Mouse (Mus musculus) liver, embryonic 14.5 days (tissue): Measurements from ENCODE around the gene Ankrd9. TPM values are rescaled to one million over a fixed set of nuclear protein-coding genes. Genes with fewer than 3 reads are reported as not detected.
A peak's percentile ranks its signal among the peaks of the same experiment; 100 is the strongest.

Experiments
- ATAC-seq: fragments of 200-750 bp; cut with Nextera tagmentation; 2 replicates; pipeline ENCODE4 v1.8.0; 2017; ENCODE audit warnings: moderate number of reproducible peaks, mild to moderate bottlenecking, moderate library complexity; ENCODE audit not compliant: insufficient read depth
- DNase-seq, 3 experiments: peaks; one replicate each; pipeline ENCODE4 v3.0.0-alpha.2; 2012 to 2013; ENCODE audit warnings: low read depth in 3 of 3, low spot score in 3 of 3
- H3K27ac ChIP-seq: fragments of 300-500 bp; sonication (generic); 2 replicates; pipeline ENCODE4 v1.5.1; 2014; ENCODE audit warnings: moderate library complexity, mild to moderate bottlenecking, control low read depth, inconsistent platforms
- H3K27me3 ChIP-seq: fragments of 300-500 bp; sonication (generic); 2 replicates; pipeline ENCODE4 v1.6.1; 2014; ENCODE audit warnings: mild to moderate bottlenecking, low read length, moderate library complexity; ENCODE audit not compliant: control insufficient read depth, insufficient read depth
- H3K36me3 ChIP-seq: fragments of 300-500 bp; sonication (generic); replicated peaks from 2 replicates; pipeline ENCODE4 v1.6.1; 2014; ENCODE audit warnings: low read depth; ENCODE audit not compliant: control insufficient read depth, insufficient read depth
- H3K4me1 ChIP-seq, 2 experiments: fragments of 200-500 bp in 1 of 2; fragments of 300-500 bp in 1 of 2; sonication (generic) in 1 of 2; replicated peaks; 2 replicates each; pipeline ENCODE4 v1.6.1; 2012 to 2014; ENCODE audit warnings: antibody characterized with exemption in 1 of 2, inconsistent platforms in 1 of 2, low read length in 1 of 2; ENCODE audit not compliant: control insufficient read depth in 2 of 2, insufficient read depth in 2 of 2
- H3K4me2 ChIP-seq: fragments of 300-500 bp; sonication (generic); 2 replicates; pipeline ENCODE4 v1.6.1; 2014; ENCODE audit warnings: low read depth, mild to moderate bottlenecking, control low read depth, moderate library complexity
- H3K4me3 ChIP-seq, 2 experiments: fragments of 200-500 bp in 1 of 2; fragments of 300-500 bp in 1 of 2; sonication (generic) in 1 of 2; 2 replicates each; pipeline ENCODE4 v1.5.1; 2012 to 2014; ENCODE audit warnings: low read depth in 2 of 2, low read length in 2 of 2, mild to moderate bottlenecking in 2 of 2, control low read depth in 1 of 2, inconsistent platforms in 1 of 2, moderate library complexity in 1 of 2; ENCODE audit not compliant: insufficient read depth in 1 of 2
- H3K9ac ChIP-seq: fragments of 300-500 bp; sonication (generic); replicated peaks from 2 replicates; pipeline ENCODE4 v1.6.1; 2014; ENCODE audit warnings: mild to moderate bottlenecking, control low read depth, moderate library complexity
- H3K9me3 ChIP-seq: fragments of 300-500 bp; sonication (generic); 2 replicates; pipeline ENCODE4 v1.6.1; 2016; ENCODE audit warnings: low read length, mixed read lengths; ENCODE audit not compliant: control insufficient read depth
- CTCF ChIP-seq: IDR thresholded peaks from 2 replicates; pipeline ENCODE4 v1.5.1; 2016; ENCODE audit warnings: antibody characterized with exemption, low read depth, control low read depth
- EP300 ChIP-seq: IDR thresholded peaks from 2 replicates; pipeline ENCODE4 v1.6.1; 2016; ENCODE audit warnings: antibody characterized with exemption, low read depth
- WGBS: fragments of 180-500 bp; shearing (Covaris S2); extraction: QIAGEN DNeasy Blood & Tissue Kit; methylation state at CpG from one replicate; pipeline ENCODE4 v1.1.7; 2014; ENCODE audit not compliant: insufficient replicate concordance; 5-methylcytosine and 5-hydroxymethylcytosine counted together
- polyA plus RNA-seq, 2 experiments: library from polyadenylated mRNA; depleted of rRNA in 1 of 2; stranded (reverse) in 1 of 2; unstranded in 1 of 2; fragments of >200 nt; fragmentation: Nextera tagmentation in 1 of 2; extraction: Ambion mirVana in 1 of 2; gene quantifications; 2 replicates each; pipeline versions ENCODE4 v1.2.1 to v1.2.3; 2012 to 2014

Ankrd9 gene
- polyA plus RNA-seq, 2 experiments: 41.8 to 47.4 TPM

GRCm38 (mm10) chr12:111006339-111006738, 27.5 kb upstream of the Ankrd9 start:
- H3K4me1 ChIP-seq: peaks cover 21 to 42% of the 10 kb centered on the region in 2 experiments
- no peak for ATAC-seq
- 77% methylated on average over 5 of the region's 5 CpGs for WGBS

GRCm38 (mm10) chr12:111005803-111006202, 27.0 kb upstream of the Ankrd9 start:
- 64% methylated on average over 6 of the region's 6 CpGs for WGBS
- ATAC-seq (no peak), DNase-seq (no peak)
- Histone ChIP-seq H3K27me3 (no peaks in the 10 kb centered on the region), H3K9ac (no peak overlapping the region), H3K27ac (no peak overlapping the region), H3K36me3 (no peaks in the 10 kb centered on the region), H3K4me1 (peaks cover 21 to 38% of the 10 kb centered on the region in 2 experiments), H3K4me3 (no peak overlapping the region), H3K4me2 (no peak overlapping the region), H3K9me3 (no peaks in the 10 kb centered on the region)
- TF ChIP-seq CTCF (no peak), EP300 (no peak)

More at GRCm38 (mm10) chr12:111006339-111006738, 27.5 kb upstream of the Ankrd9 start:
- H3K4me3 ChIP-seq: no peak overlapping the region
- H3K9me3 ChIP-seq: no peaks in the 10 kb centered on the region
- no peak overlapping the region for H3K4me2 ChIP-seq
- no peak for TF ChIP-seq CTCF
- no peak for TF ChIP-seq EP300
- no peak overlapping the region for H3K9ac ChIP-seq
- no peak for DNase-seq
- H3K27ac ChIP-seq: no peak overlapping the region
- no peaks in the 10 kb centered on the region for H3K27me3 ChIP-seq
- no peaks in the 10 kb centered on the region for H3K36me3 ChIP-seq

DNA sequence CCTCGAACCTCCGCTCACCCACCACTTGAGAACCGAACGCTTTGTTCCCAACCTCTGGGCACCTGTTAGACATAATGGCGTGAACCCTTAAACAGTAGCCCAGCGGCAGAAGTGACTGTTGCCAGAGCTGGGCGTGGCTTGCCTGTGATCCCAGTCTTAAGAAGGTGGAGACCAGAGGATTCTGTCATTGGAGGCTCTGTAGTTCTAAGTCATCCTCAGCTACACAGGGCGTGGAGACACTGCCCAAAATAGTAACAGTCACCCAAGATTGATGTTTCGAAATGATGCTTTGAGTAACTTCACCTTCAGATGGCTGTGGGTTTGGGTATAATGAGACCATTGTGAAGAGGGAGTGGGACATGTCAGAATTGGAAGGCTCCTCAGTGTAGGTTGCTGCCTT, 25.3 kb upstream of the Ankrd9 start:
- Histone ChIP-seq H3K27ac (no peak overlapping the region), H3K9ac (no peak overlapping the region), H3K27me3 (no peaks in the 10 kb centered on the region), H3K4me1 (peaks cover 18 to 36% of the 10 kb centered on the region in 2 experiments), H3K9me3 (no peaks in the 10 kb centered on the region), H3K36me3 (no peaks in the 10 kb centered on the region), H3K4me2 (no peak overlapping the region), H3K4me3 (no peak overlapping the region)
- TF ChIP-seq CTCF (no peak), EP300 (no peak)
- DNase-seq: no peak
- no peak for ATAC-seq
- 49% methylated on average over 9 of the region's 9 CpGs for WGBS

GRCm38 (mm10) chr12:111000956-111001355, 22.1 kb upstream of the Ankrd9 start:
- TF ChIP-seq EP300 (no peak), CTCF (no peak)
- 87% methylated on average over 7 of the region's 7 CpGs for WGBS
- ATAC-seq (no peak), DNase-seq (no peak)
- Histone ChIP-seq H3K4me1 (peaks cover 5 to 14% of the 10 kb centered on the region in 2 experiments; a peak in 3 of 4 replicates), H3K9me3 (no peaks in the 10 kb centered on the region; the same call in none of the 2 replicates), H3K27ac (no peak overlapping the region), H3K36me3 (no peaks in the 10 kb centered on the region), H3K4me3 (no peak overlapping the region), H3K27me3 (no peaks in the 10 kb centered on the region), H3K4me2 (no peak overlapping the region), H3K9ac (no peak overlapping the region)

GRCm38 (mm10) chr12:110999820-111000219, 21.0 kb upstream of the Ankrd9 start:
- H3K27ac ChIP-seq: no peak overlapping the region
- ATAC-seq: peak; percentile 78
- H3K9me3 ChIP-seq: no peaks in the 10 kb centered on the region; the same call in none of the 2 replicates
- DNase-seq: no peak
- 35% methylated on average over 2 of the region's 2 CpGs for WGBS
- no peaks in the 10 kb centered on the region for H3K27me3 ChIP-seq
- no peaks in the 10 kb centered on the region for H3K36me3 ChIP-seq
- H3K4me3 ChIP-seq: no peak overlapping the region
- no peak overlapping the region for H3K9ac ChIP-seq
- peaks cover 5 to 14% of the 10 kb centered on the region in 2 experiments; a peak in 3 of 4 replicates for H3K4me1 ChIP-seq
- H3K4me2 ChIP-seq: no peak overlapping the region
- no peak for TF ChIP-seq CTCF
- TF ChIP-seq EP300: peak; percentile 70
